Mouse (Mus musculus) cerebellum, adult 2 months (tissue): ENCODE results near the gene Ripk1.

Experiments used
- CTCF ChIP-seq: fragments of 200-500 bp; IDR thresholded peaks from 2 replicates; pipeline ENCODE4 v1.5.1; 2011; ENCODE audit warnings: low read depth, mild to moderate bottlenecking, control low read depth, low read length, moderate library complexity, borderline replicate concordance; ENCODE audit not compliant: insufficient read depth
- POLR2A ChIP-seq: fragments of 200-500 bp; IDR thresholded peaks from 2 replicates; pipeline ENCODE4 v1.6.1; 2011; ENCODE audit warnings: low read length, control low read depth, borderline replicate concordance; ENCODE audit not compliant: insufficient read depth

DNA sequence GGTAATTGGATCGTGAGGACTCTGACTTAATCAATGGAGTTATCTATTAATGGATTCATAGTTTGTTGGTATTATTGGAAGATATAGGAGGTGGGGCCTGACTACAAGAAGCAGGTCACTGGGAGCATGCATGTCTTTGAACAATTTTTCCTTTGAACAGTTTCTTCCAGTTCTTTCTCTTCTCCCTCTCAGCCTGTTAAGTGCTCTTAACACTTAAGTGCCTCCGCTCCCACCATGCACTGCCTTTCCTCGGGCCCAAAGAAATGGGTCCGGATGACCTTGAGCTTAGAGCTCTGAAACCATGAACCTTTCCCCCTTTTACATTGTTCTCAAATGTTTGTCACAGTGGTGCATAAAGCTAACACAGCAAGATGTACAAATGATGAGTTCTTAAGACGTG is 34.6 kb downstream of the Ripk1 start:
- no peak for TF ChIP-seq POLR2A
- TF ChIP-seq CTCF, result no peak
